Mouse (Mus musculus): ENCODE measurements around the gene Olfr1412. TPM values are rescaled to one million over a fixed set of nuclear protein-coding genes. Genes with fewer than 3 reads are reported as not detected.

Gene Olfr1412
- not detected in 2 replicates for polyA plus RNA-seq (2021; fragmentation: Nextera tagmentation)
- long read RNA-seq, experiment 1: 0 reads
- long read RNA-seq, experiment 2: 0 reads

DNA sequence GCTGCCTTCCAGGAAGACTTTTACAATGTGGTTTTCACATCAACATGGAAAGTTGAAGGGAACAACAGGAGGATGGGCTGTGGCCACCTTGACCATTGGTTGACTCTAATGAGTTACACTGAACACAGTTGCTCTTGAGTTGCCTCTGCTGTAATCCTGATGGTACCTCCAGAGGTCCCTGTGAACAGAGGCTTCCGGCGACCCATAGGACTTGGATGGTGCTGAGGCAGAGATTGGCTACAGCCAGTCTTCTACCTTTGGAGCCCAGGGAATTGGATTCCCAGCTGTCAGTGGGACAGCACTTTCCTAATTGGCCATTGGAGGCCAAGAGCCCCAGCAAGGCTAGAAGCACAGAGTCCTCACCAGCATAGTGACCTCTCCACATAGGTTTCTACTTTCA is at the start of gene Olfr1412:
Gene Olfr1412 (plus strand): TSS at position 301 of the 400 bp plus-strand sequence.

DNA sequence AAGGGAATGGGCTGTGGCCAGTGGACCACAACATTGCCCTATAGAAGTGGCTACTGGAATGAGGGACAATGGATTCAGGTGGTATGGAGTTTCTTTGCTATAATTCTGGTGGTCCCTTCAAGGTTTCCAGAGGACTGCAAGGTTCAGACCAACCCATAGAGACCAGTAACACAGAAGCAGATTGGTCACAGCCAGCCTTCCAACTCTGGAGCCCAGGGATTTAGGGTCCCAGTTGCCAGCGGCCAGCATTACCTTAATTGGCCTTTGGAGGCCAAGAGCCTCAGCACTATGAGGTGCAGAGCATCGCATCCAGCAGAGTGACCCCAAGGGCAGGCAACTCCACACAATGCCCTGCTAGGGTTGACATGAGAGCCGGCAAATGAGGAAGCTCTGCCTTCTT is 14.6 kb upstream of the Olfr1412 start, which contains the start of gene Olfr1413:
Gene Olfr1413 (plus strand): TSS at position 301 of the 400 bp plus-strand sequence.

DNA sequence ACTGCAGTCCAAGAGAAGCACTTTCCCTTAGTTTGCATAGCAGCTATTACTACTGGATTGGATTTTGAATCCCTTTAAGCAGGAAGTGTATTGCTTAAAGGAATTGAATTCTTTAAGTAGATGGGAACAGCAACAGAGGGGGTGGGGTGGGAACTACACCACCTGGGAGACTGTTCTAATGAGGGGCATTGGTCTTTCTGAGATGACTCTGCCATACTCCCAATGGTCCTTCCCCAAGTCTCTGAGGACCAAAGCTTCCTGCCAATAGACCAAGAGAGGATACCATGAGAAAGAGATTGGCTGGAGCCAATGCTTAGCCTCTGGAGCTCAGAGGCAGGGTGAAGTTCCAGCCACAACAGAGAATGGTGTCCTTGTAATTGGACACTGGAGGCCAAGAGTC is 8.5 kb downstream of the Olfr1412 start, which contains the start of gene Olfr1411:
Gene Olfr1411 (plus strand): TSS at position 301 of the 400 bp plus-strand sequence.

DNA sequence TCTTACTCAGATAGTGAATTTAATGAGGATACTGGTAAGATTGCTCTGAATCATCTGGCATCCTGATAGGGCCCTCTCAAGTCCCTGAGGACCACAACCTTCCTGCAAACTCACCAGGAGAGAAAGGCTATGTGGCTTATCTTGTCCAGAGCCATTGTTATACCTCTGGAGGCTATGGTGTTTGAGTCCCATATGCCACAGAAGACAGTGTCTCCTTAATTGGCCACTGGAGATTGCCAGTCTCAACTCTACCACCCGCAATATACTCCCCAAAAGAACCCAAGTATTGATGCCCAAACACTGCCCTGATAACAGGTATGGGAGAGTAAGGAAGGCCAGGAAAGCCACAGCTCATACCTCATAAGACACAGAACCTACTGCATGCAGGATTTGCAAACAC is 19.9 kb downstream of the Olfr1412 start, which contains the start of gene Olfr1410:
Gene Olfr1410 (plus strand): TSS at position 301 of the 400 bp plus-strand sequence.

DNA sequence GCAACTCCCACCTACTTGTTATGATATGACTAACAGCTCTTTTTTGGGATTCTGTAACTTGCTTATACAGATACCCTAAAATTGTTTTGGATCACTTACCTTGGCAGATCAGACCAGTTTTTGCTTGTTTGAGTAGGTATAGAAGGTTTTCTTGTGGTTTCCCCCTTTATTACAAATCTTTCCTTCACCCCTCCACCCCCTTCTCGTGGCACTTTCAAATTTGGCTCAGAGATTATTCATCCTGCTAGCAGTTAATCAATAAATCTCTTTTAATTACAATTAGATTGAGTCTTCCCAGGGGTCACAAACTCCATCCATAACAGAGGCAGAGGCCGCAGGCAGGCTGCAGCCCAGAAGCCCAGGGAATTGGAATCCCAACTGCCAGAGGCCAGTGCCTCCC is 31.9 kb downstream of the Olfr1412 start, which contains the start of gene Olfr12:
Gene Olfr12 (plus strand): TSS at position 301 of the 400 bp plus-strand sequence.

Other genes starting within 250 kb of the Olfr1412 start
- 316 and 482 TPM in 2 replicates for gene Ndufa10, start 111.9 kb upstream of the Olfr1412 start, polyA plus RNA-seq (2021; fragmentation: Nextera tagmentation)
- gene Olfr1416, start 100.7 kb upstream of the Olfr1412 start, polyA plus RNA-seq (2021; fragmentation: Nextera tagmentation): not detected in 2 replicates
- gene Olfr1415, start 89.7 kb upstream of the Olfr1412 start, polyA plus RNA-seq (2021; fragmentation: Nextera tagmentation): not detected in 2 replicates
- gene Olfr1414, start 67.1 kb upstream of the Olfr1412 start, polyA plus RNA-seq (2021; fragmentation: Nextera tagmentation): not detected in 2 replicates
- not detected in 2 replicates for gene Olfr1413, start 14.5 kb upstream of the Olfr1412 start, polyA plus RNA-seq (2021; fragmentation: Nextera tagmentation)
- gene Olfr1411, start 8.6 kb downstream of the Olfr1412 start, polyA plus RNA-seq (2021; fragmentation: Nextera tagmentation): not detected in 2 replicates
- not detected in 2 replicates for gene Olfr1410, start 20.0 kb downstream of the Olfr1412 start, polyA plus RNA-seq (2021; fragmentation: Nextera tagmentation)
- not detected in 2 replicates for gene Olfr12, start 32.0 kb downstream of the Olfr1412 start, polyA plus RNA-seq (2021; fragmentation: Nextera tagmentation)
- 880 and 926 TPM in 2 replicates for gene Cops9, start 56.2 kb downstream of the Olfr1412 start, polyA plus RNA-seq (2021; fragmentation: Nextera tagmentation)
- gene Otos, start 63.1 kb downstream of the Olfr1412 start, polyA plus RNA-seq (2021; fragmentation: Nextera tagmentation): 0.46 and 0.63 TPM in 2 replicates
- gene Gpc1, start 245.9 kb downstream of the Olfr1412 start, polyA plus RNA-seq (2021; fragmentation: Nextera tagmentation): 9.3 and 33.7 TPM in 2 replicates

Data from left cerebral cortex, adult 6 months (tissue).